ENCODE assay signal across 10 mouse cellular contexts in genomic region chr17:35703065-35703464, GRCm38 (mm10). TPM values are rescaled to one million over a fixed set of nuclear protein-coding genes. Genes with fewer than 3 reads are reported as not detected.
A peak's percentile ranks its signal among the peaks of the same experiment; 100 is the strongest.
DNase-seq lines count a peak whose midpoint lies in the region; ATAC-seq lines count a peak whose summit lies in the region.
"Had no signal": no experiment of that assay in that cellular context is flagged by ENCODE, and none has a peak within 500 bp of the region (broad histone marks: within the 10 kb centered on the region; RNA-seq: fewer than 3 reads in every experiment).

No protein-coding gene starts in this region.

- no peaks in the 10 kb centered on the region for H3K27me3 ChIP-seq in heart, embryonic 16.5 days (ENCODE audit: control insufficient read depth, insufficient read depth, low read length)
- no peaks in the 10 kb centered on the region for H3K27me3 ChIP-seq in embryonic facial prominence, embryonic 13.5 days
- H3K27me3 ChIP-seq in hindbrain, embryonic 14.5 days (ENCODE audit: control insufficient read depth, insufficient read depth, low read length) = no peaks in the 10 kb centered on the region
- no peaks in the 10 kb centered on the region for H3K27me3 ChIP-seq in midbrain, embryonic 15.5 days (replicated peaks)

- no peak for ATAC-seq in heart, embryonic 16.5 days (replicated peaks; ENCODE audit: extremely low read depth, insufficient read depth, low FRiP score)
- no peak for ATAC-seq in embryonic facial prominence, embryonic 13.5 days (ENCODE audit: insufficient number of reproducible peaks, insufficient read depth, low FRiP score, low TSS enrichment, low read depth)
- ATAC-seq in hindbrain, embryonic 14.5 days (ENCODE audit: low FRiP score) = no peak
- no peak for ATAC-seq in midbrain, embryonic 15.5 days (replicated peaks)
- ATAC-seq in megakaryocyte, adult 5-6 weeks (ENCODE audit: poor library complexity, severe bottlenecking) = no peak

- H3K9me3 ChIP-seq in heart, embryonic 16.5 days (replicated peaks; ENCODE audit: control insufficient read depth, low read length) = no peaks in the 10 kb centered on the region
- no peaks in the 10 kb centered on the region for H3K9me3 ChIP-seq in embryonic facial prominence, embryonic 13.5 days
- no peaks in the 10 kb centered on the region for H3K9me3 ChIP-seq in hindbrain, embryonic 14.5 days (ENCODE audit: control insufficient read depth, low read length)
- no peaks in the 10 kb centered on the region for H3K9me3 ChIP-seq in midbrain, embryonic 15.5 days

- H3K4me2 ChIP-seq in heart, embryonic 16.5 days (ENCODE audit: low read depth, low read length) = peak overlapping the region; percentile 82
- peak overlapping the region; percentile 85 for H3K4me2 ChIP-seq in embryonic facial prominence, embryonic 13.5 days
- H3K4me2 ChIP-seq in hindbrain, embryonic 14.5 days (replicated peaks) = peak overlapping the region; percentile 73
- H3K4me2 ChIP-seq in midbrain, embryonic 15.5 days = peak overlapping the region; percentile 86

- WGBS in heart, embryonic 16.5 days = 12% methylated on average over 2 of the region's 2 CpGs
- 9% methylated on average over 2 of the region's 2 CpGs for WGBS in embryonic facial prominence, embryonic 13.5 days
- 4% methylated on average over 2 of the region's 2 CpGs for WGBS in hindbrain, embryonic 14.5 days
- WGBS in midbrain, embryonic 15.5 days = 3% methylated on average over 2 of the region's 2 CpGs

- H3K4me1 ChIP-seq in heart, embryonic 16.5 days (ENCODE audit: control insufficient read depth, insufficient read depth, low read length) = peaks cover 56% of the 10 kb centered on the region
- peaks cover 72% of the 10 kb centered on the region for H3K4me1 ChIP-seq in embryonic facial prominence, embryonic 13.5 days
- peaks cover 38% of the 10 kb centered on the region for H3K4me1 ChIP-seq in hindbrain, embryonic 14.5 days (replicated peaks; ENCODE audit: control insufficient read depth, insufficient read depth, low read length)
- H3K4me1 ChIP-seq in midbrain, embryonic 15.5 days = peaks cover 52% of the 10 kb centered on the region

- H3K4me3 ChIP-seq in heart, embryonic 16.5 days (ENCODE audit: low read length) = peak overlapping the region; percentile 31
- peak overlapping the region; percentile 61; the same call in 1 of the 2 replicates for H3K4me3 ChIP-seq in embryonic facial prominence, embryonic 13.5 days
- H3K4me3 ChIP-seq in hindbrain, embryonic 14.5 days (replicated peaks; ENCODE audit: low read length) = peak overlapping the region; percentile 58
- peak overlapping the region; percentile 83 for H3K4me3 ChIP-seq in midbrain, embryonic 15.5 days

- no peak for DNase-seq in heart, adult 8-10 months (ENCODE audit: low spot score)
- DNase-seq in hindbrain, embryonic 14.5 days (ENCODE audit: low spot score) = no peak
- no peak for DNase-seq in spleen, postnatal 36 days (ENCODE audit: low spot score in 2 of 2)
- no peak for DNase-seq in left cerebral cortex, postnatal 4 days
- DNase-seq: gastrocnemius, postnatal 14 days; layer of hippocampus, adult 9-11 months had no signal

- no peaks in the 10 kb centered on the region for H3K36me3 ChIP-seq in heart, embryonic 16.5 days (ENCODE audit: control insufficient read depth, insufficient read depth)
- no peaks in the 10 kb centered on the region for H3K36me3 ChIP-seq in embryonic facial prominence, embryonic 13.5 days
- H3K36me3 ChIP-seq in hindbrain, embryonic 14.5 days (replicated peaks; ENCODE audit: control insufficient read depth, insufficient read depth) = no peaks in the 10 kb centered on the region
- H3K36me3 ChIP-seq in midbrain, embryonic 15.5 days (replicated peaks) = no peaks in the 10 kb centered on the region

- 0 out of 2 replicates have a peak overlapping the region, but pooled peaks have one; percentile 25 for H3K9ac ChIP-seq in heart, embryonic 16.5 days (ENCODE audit: low read length)
- H3K9ac ChIP-seq in embryonic facial prominence, embryonic 13.5 days = peak overlapping the region; percentile 78; the same call in 1 of the 2 replicates
- peak overlapping the region; percentile 79 for H3K9ac ChIP-seq in hindbrain, embryonic 14.5 days
- H3K9ac ChIP-seq in midbrain, embryonic 15.5 days = peak overlapping the region; percentile 86

- intact Hi-C loops in left cerebral cortex, postnatal 4 days (cut with DNase I) = no loop called here

- H3K27ac ChIP-seq in heart, embryonic 16.5 days (ENCODE audit: low read length) = peak overlapping the region; percentile 99
- H3K27ac ChIP-seq in embryonic facial prominence, embryonic 13.5 days = peak overlapping the region; percentile 97
- peak overlapping the region; percentile 97 for H3K27ac ChIP-seq in hindbrain, embryonic 14.5 days
- H3K27ac ChIP-seq in midbrain, embryonic 15.5 days = peak overlapping the region; percentile 99

RNA-seq across cellular contexts. Expression of gene Ddr1, which starts 1.4 kb away (rescaled TPM):
- 110 and 129 TPM in 2 replicates for polyA plus RNA-seq in heart, embryonic 16.5 days (2015; fragmentation: Nextera tagmentation; extraction: Ambion mirVana)
- 10 to 100 TPM; 23.8 to 30.0 (median 29.5) TPM for total RNA-seq in heart, adult 8-10 months (2022)
- 65.8 and 69.4 TPM in 2 replicates for polyA plus RNA-seq in embryonic facial prominence, embryonic 13.5 days (2015; fragmentation: Nextera tagmentation; extraction: Ambion mirVana)
- 62.7 and 72.5 TPM in 2 replicates for polyA plus RNA-seq in hindbrain, embryonic 14.5 days (2014; fragmentation: Nextera tagmentation; extraction: Ambion mirVana)
- polyA plus RNA-seq in midbrain, embryonic 15.5 days (2015; fragmentation: Nextera tagmentation; extraction: Ambion mirVana) = 107 and 118 TPM in 2 replicates
- total RNA-seq in left cerebral cortex, postnatal 4 days (2021) = 10 to 100 TPM; 42.6 to 50.1 TPM
- 0.91 and 1.0 TPM in 2 replicates for total RNA-seq in megakaryocyte, adult 5-6 weeks (2015)
- 0.49 and 1.0 TPM in 2 replicates for total RNA-seq in megakaryocyte, adult 5-6 weeks (2017)

RNA-seq across cellular contexts. Expression of gene Gtf2h4, which starts 29.5 kb away (rescaled TPM):
- 29.6 and 30.8 TPM in 2 replicates for polyA plus RNA-seq in heart, embryonic 16.5 days (2015; fragmentation: Nextera tagmentation; extraction: Ambion mirVana)
- total RNA-seq in heart, adult 8-10 months (2022) = 10 to 100 TPM; 18.4 to 22.2 (median 21.2) TPM
- 39.2 and 48.6 TPM in 2 replicates for polyA plus RNA-seq in embryonic facial prominence, embryonic 13.5 days (2015; fragmentation: Nextera tagmentation; extraction: Ambion mirVana)
- polyA plus RNA-seq in hindbrain, embryonic 14.5 days (2014; fragmentation: Nextera tagmentation; extraction: Ambion mirVana) = 21.3 and 22.8 TPM in 2 replicates
- polyA plus RNA-seq in midbrain, embryonic 15.5 days (2015; fragmentation: Nextera tagmentation; extraction: Ambion mirVana) = 27.6 and 29.5 TPM in 2 replicates
- total RNA-seq in left cerebral cortex, postnatal 4 days (2021) = 10 to 100 TPM; 29.1 to 31.8 TPM
- 13.4 and 15.1 TPM in 2 replicates for total RNA-seq in megakaryocyte, adult 5-6 weeks (2015)
- 10.6 and 14.9 TPM in 2 replicates for total RNA-seq in megakaryocyte, adult 5-6 weeks (2017)

RNA-seq across cellular contexts. Expression of gene Vars2, which starts 35.7 kb away (rescaled TPM):
- 12.8 and 17.1 TPM in 2 replicates for polyA plus RNA-seq in heart, embryonic 16.5 days (2015; fragmentation: Nextera tagmentation; extraction: Ambion mirVana)
- 10 to 100 TPM; 30.4 to 34.9 (median 31.8) TPM for total RNA-seq in heart, adult 8-10 months (2022)
- polyA plus RNA-seq in embryonic facial prominence, embryonic 13.5 days (2015; fragmentation: Nextera tagmentation; extraction: Ambion mirVana) = 15.9 and 17.4 TPM in 2 replicates
- 14.8 and 14.9 TPM in 2 replicates for polyA plus RNA-seq in hindbrain, embryonic 14.5 days (2014; fragmentation: Nextera tagmentation; extraction: Ambion mirVana)
- 16.3 and 16.5 TPM in 2 replicates for polyA plus RNA-seq in midbrain, embryonic 15.5 days (2015; fragmentation: Nextera tagmentation; extraction: Ambion mirVana)
- total RNA-seq in left cerebral cortex, postnatal 4 days (2021) = 10 to 100 TPM; 51.5 to 53.3 TPM
- total RNA-seq in megakaryocyte, adult 5-6 weeks (2015) = 2.1 and 5.3 TPM in 2 replicates
- total RNA-seq in megakaryocyte, adult 5-6 weeks (2017) = 3.3 and 16.9 TPM in 2 replicates

RNA-seq across cellular contexts. Expression of gene Mucl3, which starts 59.6 kb away (rescaled TPM):
- polyA plus RNA-seq in heart, embryonic 16.5 days (2015; fragmentation: Nextera tagmentation; extraction: Ambion mirVana) = 0.29 and 0.42 TPM in 2 replicates
- not detected for total RNA-seq in heart, adult 8-10 months (2022)
- polyA plus RNA-seq in embryonic facial prominence, embryonic 13.5 days (2015; fragmentation: Nextera tagmentation; extraction: Ambion mirVana) = 0.13 TPM in 1 of 2 replicates, not detected in the other
- polyA plus RNA-seq in hindbrain, embryonic 14.5 days (2014; fragmentation: Nextera tagmentation; extraction: Ambion mirVana) = 0.09 TPM in 1 of 2 replicates, not detected in the other
- not detected in 2 replicates for polyA plus RNA-seq in midbrain, embryonic 15.5 days (2015; fragmentation: Nextera tagmentation; extraction: Ambion mirVana)
- not detected for total RNA-seq in left cerebral cortex, postnatal 4 days (2021)
- not detected in 2 replicates for total RNA-seq in megakaryocyte, adult 5-6 weeks (2015)
- total RNA-seq in megakaryocyte, adult 5-6 weeks (2017) = not detected in 2 replicates
- total RNA-seq: gastrocnemius, postnatal 14 days had no signal

Comparison
In these comparisons a context has a peak if more than half of its experiments do, and no peak if none do; other contexts are left out.
1. H3K4me3 ChIP-seq: peak in every context shown above with its lines; median percentile 83 in midbrain, embryonic 15.5 days; 61 in embryonic facial prominence, embryonic 13.5 days; 58 in hindbrain, embryonic 14.5 days; 31 in heart, embryonic 16.5 days.
2. H3K9ac ChIP-seq: peak in every context shown above with its lines; median percentile 86 in midbrain, embryonic 15.5 days; 79 in hindbrain, embryonic 14.5 days; 78 in embryonic facial prominence, embryonic 13.5 days; 25 in heart, embryonic 16.5 days.